Mouse (Mus musculus) ES-Bruce4 (cell line): ENCODE data around the gene Hlx. TPM values are rescaled to one million over a fixed set of nuclear protein-coding genes. Genes with fewer than 3 reads are reported as not detected.

Experiments used
- H3K27ac ChIP-seq: 2 replicates; pipeline ENCODE4 v1.5.1; 2012; ENCODE audit warnings: low read length, inconsistent platforms; ENCODE audit not compliant: insufficient read depth
- H3K27me3 ChIP-seq: 2 replicates; pipeline ENCODE4 v1.6.1; 2012; ENCODE audit warnings: mild to moderate bottlenecking, low read length, inconsistent platforms; ENCODE audit not compliant: control insufficient read depth, poor library complexity, insufficient read depth, severe bottlenecking
- H3K36me3 ChIP-seq: 2 replicates; pipeline ENCODE4 v1.6.1; 2012; ENCODE audit warnings: inconsistent platforms, mild to moderate bottlenecking, low read length, moderate library complexity; ENCODE audit not compliant: control insufficient read depth, poor library complexity, insufficient read depth, severe bottlenecking
- H3K4me1 ChIP-seq: one replicate; pipeline ENCODE4 v1.8.1; 2011; ENCODE audit warnings: low read length; ENCODE audit not compliant: control insufficient read depth, insufficient read depth
- H3K4me3 ChIP-seq: 2 replicates; pipeline ENCODE4 v1.5.1; 2011; ENCODE audit warnings: low read depth, mild to moderate bottlenecking, low read length
- H3K9ac ChIP-seq: 2 replicates; pipeline ENCODE4 v1.6.1; 2012; ENCODE audit warnings: low read depth, mild to moderate bottlenecking, inconsistent platforms; ENCODE audit not compliant: poor library complexity, severe bottlenecking
- H3K9me3 ChIP-seq: replicated peaks from 2 replicates; pipeline ENCODE4 v1.6.1; 2012; ENCODE audit warnings: mild to moderate bottlenecking, low read length, inconsistent platforms; ENCODE audit not compliant: control insufficient read depth, poor library complexity, insufficient read depth, severe bottlenecking
- CTCF ChIP-seq: IDR thresholded peaks from one replicate; pipeline ENCODE4 v1.8.1; 2011; ENCODE audit warnings: low read depth, low read length
- EP300 ChIP-seq: IDR thresholded peaks from 2 replicates; pipeline ENCODE4 v1.6.1; 2011; ENCODE audit warnings: low read depth, low read length; ENCODE audit not compliant: insufficient read depth
- POLR2A ChIP-seq: IDR thresholded peaks from one replicate; pipeline ENCODE4 v1.8.1; 2011; ENCODE audit warnings: low read length; ENCODE audit not compliant: insufficient read depth
- polyA plus RNA-seq: library from polyadenylated mRNA; stranded (reverse); fragments of >200 nt; gene quantifications from 2 replicates; pipeline ENCODE4 v1.2.4, GENCODE M21; 2011; ENCODE audit warnings: low read depth; ENCODE audit not compliant: missing spikeins, insufficient read depth, insufficient read length

Gene Hlx
- polyA plus RNA-seq, 1 experiment: not detected

- Histone ChIP-seq H3K36me3 (no peaks in the 10 kb centered on the region), H3K4me3 (no peak overlapping the region), H3K4me1 (no peaks in the 10 kb centered on the region), H3K27me3 (no peaks in the 10 kb centered on the region), H3K9ac (no peak overlapping the region), H3K27ac (no peak overlapping the region), H3K9me3 (no peaks in the 10 kb centered on the region)
- TF ChIP-seq POLR2A: no peak
- no peak for TF ChIP-seq CTCF
- TF ChIP-seq EP300: no peak
These were observed 17.8 kb upstream of the Hlx start for GRCm38 (mm10) chr1:184750114-184750664.

GRCm38 (mm10) chr1:184748692-184749152 lies 16.3 kb upstream of the Hlx start:
- H3K4me3 ChIP-seq: no peak overlapping the region
- TF ChIP-seq POLR2A: no peak
- no peak for TF ChIP-seq EP300
- no peak for TF ChIP-seq CTCF
- no peaks in the 10 kb centered on the region for H3K27me3 ChIP-seq
- H3K27ac ChIP-seq: no peak overlapping the region
- no peak overlapping the region for H3K9ac ChIP-seq
- no peaks in the 10 kb centered on the region for H3K9me3 ChIP-seq
- H3K36me3 ChIP-seq: no peaks in the 10 kb centered on the region
- H3K4me1 ChIP-seq: no peaks in the 10 kb centered on the region

- H3K27me3 ChIP-seq: peaks cover 15% of the 10 kb centered on the region
These were observed 5.6 kb upstream of the Hlx start for GRCm38 (mm10) chr1:184737876-184738479.

GRCm38 (mm10) chr1:184737228-184737627 lies 4.8 kb upstream of the Hlx start:
- Histone ChIP-seq H3K9ac (no peak overlapping the region), H3K9me3 (no peaks in the 10 kb centered on the region), H3K4me1 (no peaks in the 10 kb centered on the region), H3K27me3 (peaks cover 18% of the 10 kb centered on the region), H3K27ac (no peak overlapping the region), H3K4me3 (no peak overlapping the region), H3K36me3 (no peaks in the 10 kb centered on the region)
- TF ChIP-seq EP300 (no peak), POLR2A (no peak), CTCF (no peak)

More at GRCm38 (mm10) chr1:184737876-184738479, 5.6 kb upstream of the Hlx start:
- TF ChIP-seq POLR2A (no peak), EP300 (no peak), CTCF (peak; percentile 85)
- Histone ChIP-seq H3K27ac (no peak overlapping the region), H3K4me3 (no peak overlapping the region), H3K4me1 (no peaks in the 10 kb centered on the region), H3K9ac (no peak overlapping the region), H3K9me3 (no peaks in the 10 kb centered on the region), H3K36me3 (no peaks in the 10 kb centered on the region)

- H3K27me3 ChIP-seq: peaks cover 26% of the 10 kb centered on the region
- TF ChIP-seq CTCF: no peak
- no peak for TF ChIP-seq EP300
- TF ChIP-seq POLR2A: no peak
These were observed 3.8 kb upstream of the Hlx start for GRCm38 (mm10) chr1:184736260-184736659.

GRCm38 (mm10) chr1:184734991-184735920 lies 2.8 kb upstream of the Hlx start:
- TF ChIP-seq CTCF: no peak
- no peak for TF ChIP-seq EP300
- no peak for TF ChIP-seq POLR2A
- no peak overlapping the region for H3K27ac ChIP-seq
- no peak overlapping the region for H3K4me3 ChIP-seq
- no peaks in the 10 kb centered on the region for H3K9me3 ChIP-seq
- H3K36me3 ChIP-seq: no peaks in the 10 kb centered on the region
- no peak overlapping the region for H3K9ac ChIP-seq
- H3K27me3 ChIP-seq: peaks cover 28% of the 10 kb centered on the region
- H3K4me1 ChIP-seq: no peaks in the 10 kb centered on the region

More at GRCm38 (mm10) chr1:184736260-184736659, 3.8 kb upstream of the Hlx start:
- H3K36me3 ChIP-seq: no peaks in the 10 kb centered on the region
- H3K9me3 ChIP-seq: no peaks in the 10 kb centered on the region
- no peak overlapping the region for H3K9ac ChIP-seq
- no peak overlapping the region for H3K4me3 ChIP-seq
- no peaks in the 10 kb centered on the region for H3K4me1 ChIP-seq
- no peak overlapping the region for H3K27ac ChIP-seq
